Mouse (Mus musculus): Measurements from ENCODE around the gene Rhcg.

- TF ChIP-seq EP300 (IDR thresholded peaks at IDR 0.05) (no peak), CTCF (IDR thresholded peaks at IDR 0.05) (no peak)
These were observed 49.2 kb downstream of the Rhcg start for GRCm38 (mm10) chr7:79568212-79568611.

All from lung, postnatal 0 days (tissue).